Mouse (Mus musculus): Measurements from ENCODE around the gene Clock.

GRCm38 (mm10) chr5:76308206-76308605, 3.6 kb upstream of the Clock start:
- TF ChIP-seq CTCF (IDR thresholded peaks at IDR 0.05), result no peak
- no peak for TF ChIP-seq EP300 (IDR thresholded peaks at IDR 0.05; ENCODE audit: insufficient read depth, low read depth, low read length)
- no peak for TF ChIP-seq POLR2A (IDR thresholded peaks at IDR 0.05; ENCODE audit: insufficient read depth, low read depth, low read length)
